Mouse (Mus musculus) lung, adult 2 months (tissue): ENCODE measurements at regions not wholly inside any gene's neighbourhood (a gene's known extent, or its start where the extent isn't known, plus 50 kb on each side); places are given as distances from the start of the nearest gene placed in this dataset.

Experiments used
- DNase-seq: peaks from one replicate; pipeline ENCODE4 v3.0.0; 2022
- H3K4me1 ChIP-seq: fragments of 200-500 bp; 2 replicates; pipeline ENCODE4 v1.6.1; 2011; ENCODE audit warnings: low read length; ENCODE audit not compliant: control insufficient read depth, insufficient read depth
- H3K4me3 ChIP-seq: fragments of 200-500 bp; replicated peaks from 2 replicates; pipeline ENCODE3; 2011; ENCODE audit warnings: low read depth, mild to moderate bottlenecking, control low read depth, low read length; ENCODE audit errors: extremely low read depth
- CTCF ChIP-seq: fragments of 200-500 bp; IDR thresholded peaks from 2 replicates; pipeline ENCODE4 v1.5.1; 2011; ENCODE audit warnings: mild to moderate bottlenecking, low read length, control low read depth; ENCODE audit not compliant: insufficient read depth
- POLR2A ChIP-seq: fragments of 200-500 bp; IDR thresholded peaks from 2 replicates; pipeline ENCODE4 v1.6.1; 2011; ENCODE audit warnings: low read depth, mild to moderate bottlenecking, control low read depth, low read length, borderline replicate concordance; ENCODE audit errors: extremely low read depth
- WGBS: fragments of 180-500 bp; shearing (Covaris S2); methylation state at CpG from one replicate; pipeline ENCODE4 v1.1.7; 2018; 5-methylcytosine and 5-hydroxymethylcytosine counted together

DNA sequence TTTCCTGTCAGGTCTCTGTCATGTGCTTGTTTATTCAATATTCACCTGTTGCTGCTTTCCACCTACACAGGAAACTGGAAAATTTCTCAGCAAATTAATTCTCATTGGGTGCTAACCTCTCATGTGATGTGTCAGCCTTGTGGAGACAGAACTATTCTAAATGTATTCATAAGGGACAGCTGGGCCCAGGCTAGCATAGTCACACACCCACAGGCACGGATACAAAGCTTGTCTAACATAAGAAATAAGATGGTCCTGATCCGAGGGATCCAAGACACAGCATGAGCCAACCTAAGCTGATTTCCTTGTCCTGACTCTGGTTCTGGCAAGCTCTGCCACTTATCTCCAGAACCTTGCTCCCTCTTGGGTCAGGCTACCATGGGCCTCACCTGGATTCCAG lies 74.6 kb upstream of the Arrdc4 start:
- Histone ChIP-seq H3K4me1 (no peaks in the 10 kb centered on the region), H3K4me3 (no peak overlapping the region)
- DNase-seq, result no peak
- no peak for TF ChIP-seq POLR2A
- no peak for TF ChIP-seq CTCF
- WGBS, result 73% methylated on average over 2 of the region's 2 CpGs

DNA sequence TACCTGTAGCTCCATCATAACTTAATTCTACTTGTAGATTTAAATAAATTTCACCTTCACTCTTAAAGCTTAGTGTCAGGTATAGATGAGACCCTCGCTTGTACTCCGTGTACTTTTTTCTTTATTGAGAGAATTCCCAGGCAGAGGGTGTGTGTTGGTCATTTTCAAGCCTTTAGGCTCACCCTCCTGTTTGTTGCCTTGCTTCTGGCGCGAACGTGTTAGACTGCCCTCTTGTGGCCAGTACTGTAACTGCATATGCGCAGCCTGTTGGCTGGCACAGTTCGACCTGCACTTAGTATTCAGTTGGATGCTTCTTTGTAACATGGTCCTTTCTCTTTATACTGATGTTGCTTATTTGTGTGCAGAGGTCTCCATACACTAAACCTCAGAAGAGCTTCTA lies 74.1 kb upstream of the Arrdc4 start:
- H3K4me3 ChIP-seq, result no peak overlapping the region
- DNase-seq, result peak; percentile 55
- TF ChIP-seq POLR2A (no peak), CTCF (peak; percentile 99)
- no peaks in the 10 kb centered on the region for H3K4me1 ChIP-seq
- WGBS, result 3% methylated on average over 7 of the region's 7 CpGs

DNA sequence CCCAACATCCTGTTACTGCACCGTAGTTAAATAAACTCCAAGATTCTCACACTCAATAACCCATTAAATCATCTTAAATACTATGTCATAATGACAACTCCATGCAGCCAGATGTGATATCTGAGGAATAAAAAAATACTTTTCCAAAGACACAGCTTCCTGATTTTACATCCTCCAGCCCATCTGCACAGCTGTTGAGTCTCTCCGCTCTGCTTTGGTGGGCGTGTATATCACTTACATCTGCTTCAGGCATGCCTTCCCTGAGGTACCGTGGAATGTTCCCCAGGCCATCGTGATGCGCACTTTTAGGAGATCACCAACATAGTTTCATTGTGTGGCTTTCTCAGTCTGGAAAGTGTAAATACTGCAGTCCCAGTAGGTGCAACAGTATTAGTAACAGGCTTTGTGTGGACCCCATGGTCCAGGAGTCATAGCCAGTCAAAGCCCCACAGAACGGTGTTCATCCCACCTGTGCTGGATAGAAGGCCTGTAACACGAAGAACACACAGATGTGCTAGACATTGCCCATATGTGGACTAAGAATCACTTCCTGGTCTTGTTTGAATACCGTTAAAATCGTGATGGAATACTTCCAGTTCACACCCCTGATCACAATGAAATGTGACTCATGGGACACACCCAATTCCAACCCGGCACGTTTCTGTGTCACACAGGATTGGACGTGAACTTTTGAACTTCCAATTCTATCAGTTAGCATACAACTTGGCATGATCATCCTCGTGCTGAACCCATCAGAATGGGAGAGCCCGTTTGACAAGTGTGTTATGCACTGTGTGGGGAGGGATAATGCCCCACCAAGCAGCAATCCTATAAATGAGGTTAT lies 66.0 kb upstream of the Arrdc4 start:
- DNase-seq, result no peak
- Histone ChIP-seq H3K4me1 (no peaks in the 10 kb centered on the region), H3K4me3 (no peak overlapping the region)
- 65% methylated on average over 15 of the region's 15 CpGs for WGBS
- TF ChIP-seq CTCF (no peak), POLR2A (no peak)

DNA sequence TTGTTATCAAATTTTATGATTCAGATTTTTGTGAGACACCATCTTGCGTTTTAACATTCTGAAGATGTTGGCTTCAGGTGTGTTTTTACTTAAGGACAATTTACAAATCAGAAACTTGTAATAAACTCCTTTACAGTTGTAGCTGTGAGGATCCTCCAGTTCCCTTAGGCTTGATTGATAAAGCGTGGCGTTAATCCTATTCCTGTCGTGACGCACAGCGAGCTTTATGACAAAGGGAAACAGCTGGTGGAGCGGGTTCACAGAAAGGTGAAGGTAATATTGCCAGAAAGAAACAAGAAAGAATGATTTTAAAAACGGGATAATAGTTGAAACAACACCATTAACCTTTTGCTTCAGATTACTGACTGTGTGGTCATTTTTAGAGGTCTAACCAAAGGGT lies 60.7 kb upstream of the Arrdc4 start:
- H3K4me3 ChIP-seq, result no peak overlapping the region
- WGBS, result 52% methylated on average over 8 of the region's 8 CpGs

More for the DNA sequence above, 60.7 kb upstream of the Arrdc4 start:
- TF ChIP-seq POLR2A (no peak), CTCF (no peak)
- no peak for DNase-seq
- H3K4me1 ChIP-seq, result no peaks in the 10 kb centered on the region
